Mouse (Mus musculus): ENCODE results near the gene Alyref.

- TF ChIP-seq GATA1 (IDR thresholded peaks at IDR 0.05; ENCODE audit: low read length) (no peak), TAL1 (IDR thresholded peaks at IDR 0.05; ENCODE audit: low read length) (no peak)
These were observed 14.6 kb upstream of the Alyref start for GRCm38 (mm10) chr11:120612763-120613162.

Measured in erythroblast, embryonic 14.5 days (primary cell).